Mouse (Mus musculus): Measurements from ENCODE around the gene Ptpn11.

DNA sequence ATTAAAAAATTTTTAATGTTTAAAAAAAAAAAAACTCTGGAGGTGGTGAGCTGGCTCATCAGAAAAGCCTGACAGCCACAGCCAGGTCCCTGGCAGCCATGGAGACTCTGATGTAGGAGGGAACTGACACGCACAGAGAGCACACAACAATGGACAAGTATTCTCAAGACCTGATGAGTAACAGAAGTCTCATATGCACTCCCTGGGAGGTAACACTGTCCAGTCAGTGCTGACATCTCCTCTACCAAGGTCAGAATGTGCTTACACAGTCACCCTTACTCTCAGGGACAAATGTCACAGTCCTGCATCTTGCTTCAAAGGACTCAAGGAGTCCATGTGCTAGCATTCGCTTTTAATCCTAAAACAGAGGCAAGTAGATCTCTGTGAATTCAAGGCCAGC lies 21.6 kb downstream of the Ptpn11 start:
- TF ChIP-seq E2F4 (IDR thresholded peaks at IDR 0.05; ENCODE audit: insufficient read depth): no peak
- TF ChIP-seq MAX (IDR thresholded peaks at IDR 0.05; ENCODE audit: low read depth): no peak

Measured in myocyte (in vitro differentiated cells).